Mouse (Mus musculus) cerebellum, adult 2 months (tissue): ENCODE data around the gene Gm17428.

Source experiments
- CTCF ChIP-seq: fragments of 200-500 bp; IDR thresholded peaks from 2 replicates; pipeline ENCODE4 v1.5.1; 2011; ENCODE audit warnings: low read depth, mild to moderate bottlenecking, control low read depth, low read length, moderate library complexity, borderline replicate concordance; ENCODE audit not compliant: insufficient read depth
- POLR2A ChIP-seq: fragments of 200-500 bp; IDR thresholded peaks from 2 replicates; pipeline ENCODE4 v1.6.1; 2011; ENCODE audit warnings: low read length, control low read depth, borderline replicate concordance; ENCODE audit not compliant: insufficient read depth

- TF ChIP-seq CTCF (no peak), POLR2A (no peak)
Observed at GRCm38 (mm10) chr14:55005506-55005905, 28.8 kb downstream of the Gm17428 start.
